Mouse (Mus musculus) erythroblast, embryonic 14.5 days (primary cell): Measurements from ENCODE around the gene Zfp553.

ENCODE experiments used
- GATA1 ChIP-seq: IDR thresholded peaks from 2 replicates; pipeline ENCODE4 v1.6.1; 2012; ENCODE audit warnings: low read length, inconsistent platforms, mixed read lengths
- TAL1 ChIP-seq: IDR thresholded peaks from 3 replicates; pipeline ENCODE4 v1.6.1; 2012; ENCODE audit warnings: low read length, inconsistent platforms, mixed read lengths

- TF ChIP-seq GATA1, result no peak
- TF ChIP-seq TAL1, result no peak
Observed at GRCm38 (mm10) chr7:127276519-127276961, 43.7 kb downstream of the Zfp553 start.
